Mouse (Mus musculus): ENCODE data around the gene Faap20.

Faap20 gene

DNA sequence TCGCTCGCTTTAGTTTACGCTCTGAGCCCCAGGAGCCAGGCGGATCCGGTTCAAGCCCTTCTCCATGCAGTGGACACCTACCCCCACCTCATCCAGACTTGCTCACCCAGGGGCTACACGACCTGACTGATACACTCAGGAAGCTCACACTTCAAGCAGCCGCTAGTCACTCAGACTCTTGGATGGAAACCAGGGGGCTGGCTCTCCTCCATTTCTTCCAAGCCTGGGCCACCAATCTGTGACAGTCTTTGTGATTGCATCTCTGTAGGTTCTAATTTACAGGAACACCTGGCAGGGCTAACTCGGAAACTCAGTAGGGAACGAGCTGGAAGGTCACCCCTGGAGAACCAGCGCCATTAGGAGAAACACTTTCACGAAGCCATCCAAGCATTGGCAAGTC, 38.1 kb downstream of the Faap20 start:
- WGBS = 53% methylated on average over 11 of the region's 11 CpGs

DNA sequence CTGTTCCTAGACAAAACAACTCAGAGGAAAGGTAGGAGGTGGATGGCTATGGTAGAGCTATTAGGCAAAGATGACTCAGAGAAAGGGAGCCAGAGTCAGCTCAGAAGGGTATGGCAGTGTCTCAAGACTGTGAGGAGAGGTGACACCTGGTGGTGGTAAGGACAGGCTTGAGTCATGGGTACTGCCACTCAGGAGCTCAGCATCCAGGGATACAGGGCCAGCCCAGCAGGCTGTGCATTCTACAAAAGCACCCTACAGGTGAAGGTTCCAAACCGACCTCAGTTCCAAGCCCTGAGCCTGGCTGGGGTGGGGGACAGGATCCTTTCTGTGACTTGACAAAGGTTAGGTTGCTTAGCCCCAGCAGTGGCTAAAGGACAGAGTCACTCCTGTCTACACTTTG, 39.0 kb downstream of the Faap20 start:
- 86% methylated on average over 1 of the region's 1 CpGs for WGBS

DNA sequence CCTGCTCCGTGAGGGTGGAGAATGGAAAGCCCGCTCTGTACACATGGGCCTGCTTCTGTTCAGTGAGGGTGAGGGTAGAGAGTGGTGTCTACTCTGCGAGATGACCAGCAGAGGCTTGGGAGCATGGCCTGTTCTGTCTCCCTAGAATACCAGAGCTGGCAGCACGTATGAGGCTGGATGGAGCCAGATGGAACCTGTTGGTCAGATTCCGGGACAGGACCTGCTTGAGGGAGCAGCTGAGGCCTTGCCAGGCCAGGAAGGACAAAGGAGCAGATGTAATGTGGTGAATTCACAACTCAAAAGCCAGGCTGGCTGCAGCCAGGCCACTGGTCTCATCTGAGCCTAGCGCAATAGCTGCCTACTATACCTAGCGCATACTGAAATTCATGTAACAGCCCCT, 40.4 kb downstream of the Faap20 start:
- WGBS = 80% methylated on average over 7 of the region's 7 CpGs

GRCm38 (mm10) chr4:155292863-155293262, 43.3 kb downstream of the Faap20 start:
- WGBS = 89% methylated on average over 10 of the region's 10 CpGs

GRCm38 (mm10) chr4:155294381-155294780, 44.8 kb downstream of the Faap20 start:
- WGBS = 67% methylated on average over 14 of the region's 14 CpGs

DNA sequence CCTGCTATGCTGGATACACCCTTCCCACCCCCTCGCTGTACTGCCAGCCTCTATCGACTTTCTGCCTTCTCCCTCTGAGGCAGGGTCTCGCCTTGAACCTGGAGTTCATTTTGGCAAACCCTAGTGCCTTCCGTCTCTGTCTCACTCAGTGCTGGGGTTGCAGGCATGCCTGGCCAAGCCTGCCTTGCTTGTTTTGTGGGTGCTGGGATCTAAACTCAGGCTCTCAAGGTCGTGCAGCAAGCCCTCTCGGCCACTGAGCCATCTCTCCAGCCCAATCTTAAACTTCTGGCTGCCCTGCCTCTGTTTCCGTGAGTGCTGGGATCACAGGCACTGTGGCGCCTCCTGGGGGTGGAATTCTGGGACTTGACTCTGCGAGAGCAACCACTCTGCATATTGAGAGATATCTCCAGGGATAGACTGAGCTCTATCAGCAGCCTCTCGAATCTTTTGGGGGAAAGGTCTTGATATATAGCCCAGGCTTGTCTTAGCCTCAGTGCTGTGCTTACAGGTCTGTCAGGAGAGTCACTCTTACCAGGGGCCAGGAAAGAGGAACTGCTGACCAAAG, 45.5 kb downstream of the Faap20 start:
- WGBS = 62% methylated on average over 10 of the region's 10 CpGs

DNA sequence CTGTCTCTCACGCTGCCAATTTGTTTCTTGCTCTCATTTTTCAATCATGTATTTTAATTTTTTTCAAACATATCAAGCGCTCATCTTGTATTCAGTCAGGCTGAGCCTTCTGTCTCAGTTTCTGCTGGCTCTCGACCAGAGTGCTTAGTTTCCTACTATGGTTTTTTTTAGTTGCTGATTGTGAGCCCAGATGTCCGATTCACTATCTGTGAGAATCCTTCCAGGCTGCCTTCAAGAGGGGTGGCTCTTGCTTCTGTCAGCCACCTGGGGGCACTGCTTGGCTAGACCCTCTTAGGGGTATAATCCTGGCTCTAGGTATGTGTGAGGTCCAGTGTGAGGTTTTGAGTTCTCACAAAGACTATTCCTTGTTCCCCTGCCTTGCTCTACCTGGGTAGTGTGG, 46.4 kb downstream of the Faap20 start:
- WGBS = 24% methylated on average over 4 of the region's 4 CpGs

DNA sequence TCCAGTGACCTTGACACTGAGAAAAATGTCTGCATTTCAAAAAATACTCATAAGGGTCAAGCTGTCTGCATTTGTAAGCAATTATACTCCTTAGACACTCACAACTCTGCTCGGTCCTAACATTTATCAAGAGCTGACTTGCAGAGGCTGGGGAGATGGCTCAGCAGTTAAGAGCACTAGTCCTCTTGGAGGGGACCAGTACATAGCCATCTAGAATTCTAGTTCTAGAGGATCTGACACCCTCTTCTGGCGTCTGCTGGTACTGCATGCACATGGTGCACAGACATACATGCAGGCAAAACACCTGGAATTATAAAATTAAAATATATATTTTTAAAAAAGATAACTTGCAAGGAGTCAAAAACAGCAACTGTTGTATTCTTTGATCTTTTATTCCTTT, 47.5 kb downstream of the Faap20 start:
- 46% methylated on average over 2 of the region's 2 CpGs for WGBS

DNA sequence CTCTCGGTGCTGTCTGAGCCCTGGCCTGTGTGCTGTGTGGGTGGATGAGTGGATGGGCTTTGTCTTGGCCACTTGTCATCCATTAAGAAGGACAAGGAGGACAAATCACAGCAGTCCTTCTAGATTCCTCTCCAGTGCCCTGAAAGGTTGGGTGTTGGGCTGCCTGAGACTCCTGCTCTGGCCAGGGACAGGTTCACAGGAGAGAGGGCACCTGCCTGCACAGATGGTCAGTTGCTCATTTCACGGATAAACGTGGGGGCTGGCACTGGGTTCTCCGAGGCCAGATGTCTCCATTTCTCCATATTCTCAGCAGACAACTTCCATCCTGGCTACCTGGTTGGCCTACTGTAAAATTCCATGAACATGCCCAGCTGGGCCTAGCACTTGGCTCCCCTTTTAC, 49.2 kb downstream of the Faap20 start:
- 50% methylated on average over 4 of the region's 4 CpGs for WGBS

GRCm38 (mm10) chr4:155300421-155301097, 51.0 kb downstream of the Faap20 start:
- WGBS = 71% methylated on average over 21 of the region's 21 CpGs

DNA sequence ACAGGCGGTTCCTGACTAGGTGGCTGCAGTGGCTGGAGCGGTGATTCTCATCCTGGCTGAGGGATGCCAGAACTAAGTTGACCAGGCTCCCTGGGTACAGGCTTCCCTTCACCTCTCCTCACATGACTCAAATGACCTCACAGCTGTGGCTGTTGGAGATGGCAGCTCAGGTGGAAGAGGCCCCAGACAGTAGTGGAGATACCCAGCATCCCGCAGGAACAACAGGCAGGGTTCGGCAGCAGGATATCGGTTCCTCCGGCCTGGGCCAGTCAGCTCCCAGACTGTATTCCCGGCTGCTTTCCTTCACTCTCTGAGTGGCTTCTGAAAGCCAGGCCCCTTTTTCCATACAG, 51.5 kb downstream of the Faap20 start:
- 83% methylated on average over 7 of the region's 7 CpGs for WGBS

DNA sequence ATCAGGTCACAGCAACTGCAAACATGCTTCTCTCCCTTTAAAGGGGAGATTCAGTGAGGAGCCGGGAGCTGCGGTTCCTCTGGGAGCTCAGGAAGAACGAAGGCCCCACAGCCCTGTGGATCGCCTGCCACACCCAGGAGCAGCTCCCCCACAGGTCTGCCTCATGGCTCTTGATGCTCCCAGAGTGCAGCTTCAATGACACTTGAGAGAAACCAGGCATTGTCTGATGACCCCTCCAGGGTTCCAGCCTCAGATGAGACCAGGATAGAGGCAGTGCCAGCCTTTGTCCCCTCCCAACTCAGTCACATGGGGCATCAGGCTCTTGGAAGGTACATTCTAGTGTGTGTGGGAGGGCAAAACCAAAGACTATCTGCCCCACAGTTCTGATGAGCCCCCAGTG, 52.4 kb downstream of the Faap20 start:
- WGBS = 14% methylated on average over 4 of the region's 4 CpGs

- 49% methylated on average over 7 of the region's 7 CpGs for WGBS
Observed at GRCm38 (mm10) chr4:155304508-155305096, 55.0 kb downstream of the Faap20 start.

- 28% methylated on average over 8 of the region's 8 CpGs for WGBS
Observed at GRCm38 (mm10) chr4:155305531-155306031, 56.0 kb downstream of the Faap20 start.

All from cerebral cortex, adult 2 months (tissue).